Mouse (Mus musculus): ENCODE results near the gene Aknad1.

Aknad1 gene

GRCm38 (mm10) chr3:108739045-108739708 lies at the start of gene Aknad1:
TSS of gene Aknad1 (plus strand) at chr3:108739658.
- no peak for DNase-seq

GRCm38 (mm10) chr3:108689979-108690378 lies 49.5 kb upstream of the Aknad1 start:
- no peak for DNase-seq

GRCm38 (mm10) chr3:108694321-108694720 lies 45.1 kb upstream of the Aknad1 start:
- DNase-seq = no peak

GRCm38 (mm10) chr3:108698662-108699061 lies 40.8 kb upstream of the Aknad1 start:
- DNase-seq = no peak

- no peak for DNase-seq
These were observed 39.7 kb upstream of the Aknad1 start for GRCm38 (mm10) chr3:108699786-108700185.

GRCm38 (mm10) chr3:108701256-108701655 lies 38.2 kb upstream of the Aknad1 start:
- DNase-seq = no peak

- no peak for DNase-seq
These were observed 36.7 kb upstream of the Aknad1 start for GRCm38 (mm10) chr3:108702789-108703188.

GRCm38 (mm10) chr3:108711296-108711695 lies 28.2 kb upstream of the Aknad1 start:
- no peak for DNase-seq

- peak; percentile 21 for DNase-seq
These were observed 26.3 kb upstream of the Aknad1 start for GRCm38 (mm10) chr3:108713065-108713675.

GRCm38 (mm10) chr3:108714837-108715236 lies 24.6 kb upstream of the Aknad1 start:
- no peak for DNase-seq

GRCm38 (mm10) chr3:108717896-108718502 lies 21.5 kb upstream of the Aknad1 start:
- DNase-seq = no peak

- DNase-seq = no peak
These were observed 20.1 kb upstream of the Aknad1 start for GRCm38 (mm10) chr3:108719357-108719756.

- no peak for DNase-seq
These were observed 19.7 kb upstream of the Aknad1 start for GRCm38 (mm10) chr3:108719761-108720160.

GRCm38 (mm10) chr3:108721076-108721991 lies 18.1 kb upstream of the Aknad1 start:
- peak; percentile 85 for DNase-seq

GRCm38 (mm10) chr3:108722036-108722872 lies 17.2 kb upstream of the Aknad1 start, which contains the start of gene Gpsm2:
TSS of gene Gpsm2 (minus strand) at chr3:108722309.
- peak; percentile 99 for DNase-seq

GRCm38 (mm10) chr3:108726413-108726812 lies 13.0 kb upstream of the Aknad1 start:
- no peak for DNase-seq

- no peak for DNase-seq
These were observed 12.1 kb upstream of the Aknad1 start for GRCm38 (mm10) chr3:108727344-108727743.

- DNase-seq = no peak
These were observed 11.7 kb upstream of the Aknad1 start for GRCm38 (mm10) chr3:108727776-108728175.

- no peak for DNase-seq
These were observed 9.1 kb upstream of the Aknad1 start for GRCm38 (mm10) chr3:108730316-108730715.

- DNase-seq = no peak
These were observed 1.7 kb upstream of the Aknad1 start for GRCm38 (mm10) chr3:108737761-108738160.

GRCm38 (mm10) chr3:108744060-108744459 lies 4.6 kb downstream of the Aknad1 start:
- DNase-seq = no peak

- peak; percentile 34 for DNase-seq
These were observed 11.6 kb downstream of the Aknad1 start for GRCm38 (mm10) chr3:108751061-108751460.

All from embryo, embryonic 11 days (tissue).